Mouse (Mus musculus): ENCODE measurements around the gene Capza2.

The Capza2 gene

DNA sequence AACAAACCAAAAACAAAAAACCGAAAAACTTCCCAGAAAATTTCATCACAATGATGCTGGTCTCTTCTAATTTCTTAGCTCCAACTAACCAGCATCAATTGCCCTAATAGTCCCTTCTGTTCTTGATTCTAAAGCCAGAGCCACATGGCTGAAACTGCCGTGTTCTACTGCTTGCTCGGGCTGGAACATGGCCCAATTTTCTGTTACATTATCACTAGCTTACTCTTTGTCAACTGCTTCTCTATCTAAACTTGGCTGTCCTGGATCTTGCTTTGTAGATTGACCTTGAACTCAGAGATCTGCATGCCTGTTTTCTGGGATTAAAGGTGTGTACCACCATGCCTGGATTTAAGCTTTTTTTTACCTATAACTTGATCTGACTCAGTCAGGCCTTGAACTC lies 69.9 kb downstream of the Capza2 start:
- no peak for DNase-seq (ENCODE audit: low spot score in 2 of 2)
